Mouse (Mus musculus) spleen, postnatal 36 days (tissue): Measurements from ENCODE around the gene Qk.
A peak's percentile ranks its signal among the peaks of the same experiment; 100 is the strongest.

Experiments
- DNase-seq, 2 experiments: peaks; one replicate each; pipeline ENCODE4 v3.0.0; 2022; ENCODE audit warnings: low spot score in 2 of 2, mixed read lengths in 1 of 2

Qk gene

GRCm38 (mm10) chr17:10319685-10320455 lies at the start of gene Qk:
TSS of gene Qk (minus strand) at chr17:10319854.
- DNase-seq, result peak; percentile 92 to 94

DNA sequence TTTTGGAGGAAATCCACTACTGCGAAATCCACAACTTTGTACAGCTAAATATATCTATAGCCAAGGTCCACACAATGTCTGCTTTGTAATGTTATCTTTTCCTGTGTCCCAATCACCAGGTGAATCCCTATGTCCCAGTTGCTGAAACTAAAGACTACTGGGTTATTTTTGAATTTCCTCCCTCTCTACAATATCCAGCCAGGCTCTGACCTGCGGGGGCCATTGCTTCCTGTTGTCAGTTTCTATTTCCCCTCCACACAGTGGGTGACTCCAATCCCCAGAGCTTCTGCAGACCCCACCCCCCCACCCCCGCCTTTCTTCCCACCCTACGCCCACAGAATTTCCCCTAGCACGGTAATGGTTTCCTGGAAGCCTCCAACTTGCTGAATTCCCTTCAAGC lies 47.4 kb upstream of the Qk start:
- no peak for DNase-seq

- DNase-seq, result no peak
These were observed 46.9 kb upstream of the Qk start for GRCm38 (mm10) chr17:10366577-10366976.

DNA sequence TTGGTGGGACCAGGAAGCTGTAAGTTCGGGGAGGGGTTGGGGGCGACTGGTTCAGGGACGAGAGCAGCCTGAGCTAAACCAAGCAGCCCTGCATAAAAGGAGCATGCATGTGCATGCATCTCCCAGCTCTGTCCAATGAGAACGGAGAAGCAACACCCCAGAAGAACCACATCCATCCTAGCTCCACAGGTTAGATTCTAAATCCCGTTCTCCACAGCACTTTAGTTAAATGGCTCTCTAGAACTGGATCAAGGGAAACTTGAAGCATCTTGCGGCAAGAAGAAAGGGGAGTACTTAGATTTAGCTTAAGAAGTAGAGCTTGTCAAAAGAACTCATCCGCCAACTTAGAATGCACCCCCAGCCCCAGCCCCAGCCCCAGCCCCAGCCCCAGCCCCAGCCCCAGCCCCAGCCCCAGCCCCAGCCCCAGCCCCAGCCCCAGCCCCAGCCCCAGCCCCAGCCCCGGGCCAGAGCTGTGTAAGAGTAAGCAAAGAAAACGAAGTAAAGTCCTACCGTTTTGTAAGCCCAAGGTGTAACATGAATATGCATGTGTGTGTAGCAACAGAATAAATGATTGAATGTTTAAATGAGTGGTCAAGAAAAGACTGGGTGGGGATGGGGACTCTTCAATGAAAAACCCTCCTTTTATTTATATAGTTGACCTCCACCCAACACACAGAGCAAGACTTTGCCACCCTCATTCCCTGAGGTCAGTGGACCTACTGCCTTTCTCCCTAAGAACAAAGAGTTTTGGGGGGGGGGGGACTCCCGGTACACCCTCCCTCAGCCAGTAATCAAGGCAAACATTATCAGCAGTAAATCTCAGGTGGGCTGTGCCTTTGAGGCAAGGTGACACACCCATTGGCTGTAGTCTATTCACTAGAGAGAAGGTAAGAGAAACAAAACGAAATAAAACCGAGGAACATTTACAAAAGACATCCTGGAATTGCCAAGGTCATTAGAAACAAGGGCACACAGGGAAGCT lies 46.1 kb upstream of the Qk start:
- no peak for DNase-seq

GRCm38 (mm10) chr17:10363151-10363550 lies 43.5 kb upstream of the Qk start:
- no peak for DNase-seq

DNA sequence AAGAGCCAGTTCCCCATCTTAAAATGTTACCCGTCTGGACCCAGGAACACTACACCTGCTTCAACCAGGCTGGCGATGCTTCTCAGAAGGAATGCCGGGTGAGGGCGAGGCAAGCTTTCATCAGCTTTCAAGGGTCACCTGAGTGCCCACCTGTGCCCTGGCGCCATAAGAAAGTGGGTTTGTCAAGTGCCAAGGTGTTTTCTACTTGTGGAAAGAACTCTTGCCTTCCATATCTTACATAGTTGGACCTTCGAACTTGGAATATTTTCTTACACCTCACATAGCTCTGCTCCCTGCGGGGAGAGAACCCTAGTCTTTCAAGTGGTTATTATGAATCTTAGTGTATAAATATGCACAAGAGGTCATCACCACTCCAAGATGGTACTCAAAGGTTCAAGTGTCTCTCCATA lies 42.2 kb upstream of the Qk start:
- no peak for DNase-seq

DNA sequence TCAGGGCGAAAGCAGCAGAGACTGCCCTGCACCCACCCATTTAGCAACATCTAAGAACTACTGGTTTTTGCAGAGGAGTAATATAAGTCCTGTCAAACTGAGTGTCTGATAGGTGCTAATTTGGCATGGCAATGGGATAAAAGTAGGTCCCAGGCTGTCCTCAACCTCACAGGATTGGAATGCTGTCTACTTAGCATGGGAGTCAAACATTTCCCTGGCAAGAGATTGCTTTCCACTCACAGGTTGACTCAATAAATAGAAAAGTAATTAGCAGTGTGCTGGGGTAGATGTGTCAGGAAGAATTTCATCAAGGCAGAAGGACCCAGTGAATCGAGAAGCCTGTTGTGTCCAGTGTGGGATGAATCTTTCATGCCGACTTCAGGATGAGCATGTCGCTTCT lies 41.1 kb upstream of the Qk start:
- DNase-seq, result no peak

DNA sequence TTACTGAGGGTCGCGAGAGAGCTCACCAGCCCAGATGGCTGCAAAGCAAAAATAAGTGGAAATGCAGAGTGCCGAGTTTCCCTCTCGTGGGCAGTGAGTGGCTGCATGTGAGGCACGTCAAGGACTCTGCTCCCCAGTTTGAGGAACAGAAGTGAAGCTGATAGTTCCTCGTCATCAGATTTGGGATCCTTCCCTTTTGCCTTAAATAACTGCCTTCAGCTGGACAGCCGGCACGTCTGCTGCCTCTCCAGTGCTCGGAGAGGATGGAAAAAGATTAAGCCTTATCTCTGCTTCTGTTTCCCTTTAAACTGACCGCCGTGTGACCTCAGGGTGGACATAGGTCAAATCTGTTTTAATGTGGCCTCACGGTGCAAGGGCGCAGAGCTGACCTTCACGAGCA lies 39.8 kb upstream of the Qk start:
- DNase-seq, result peak in 1 of 2 experiments; percentile 8

DNA sequence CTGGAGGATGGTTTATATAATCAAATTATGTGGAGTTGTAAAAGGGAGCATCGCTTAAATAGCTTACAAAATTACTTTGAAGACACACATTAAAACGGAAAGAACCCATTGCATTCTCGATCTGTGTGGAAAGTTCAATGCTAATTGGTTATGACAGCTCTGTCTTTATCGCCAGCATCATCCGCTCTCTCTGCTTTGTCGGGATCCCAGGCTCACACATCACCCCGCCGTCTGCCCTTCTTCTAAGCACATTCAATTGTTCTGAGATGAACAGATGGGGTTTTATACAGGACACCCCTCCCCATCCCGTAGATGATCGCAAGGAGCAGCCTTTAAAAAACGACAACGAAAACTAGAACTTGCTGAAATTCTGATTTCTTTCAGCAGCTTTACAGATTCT lies 37.7 kb upstream of the Qk start:
- no peak for DNase-seq

- no peak for DNase-seq
These were observed 36.6 kb upstream of the Qk start for GRCm38 (mm10) chr17:10356294-10356693.

- DNase-seq, result no peak
These were observed 36.1 kb upstream of the Qk start for GRCm38 (mm10) chr17:10355746-10356145.

- no peak for DNase-seq
These were observed 18.6 kb upstream of the Qk start for GRCm38 (mm10) chr17:10338286-10338685.

DNA sequence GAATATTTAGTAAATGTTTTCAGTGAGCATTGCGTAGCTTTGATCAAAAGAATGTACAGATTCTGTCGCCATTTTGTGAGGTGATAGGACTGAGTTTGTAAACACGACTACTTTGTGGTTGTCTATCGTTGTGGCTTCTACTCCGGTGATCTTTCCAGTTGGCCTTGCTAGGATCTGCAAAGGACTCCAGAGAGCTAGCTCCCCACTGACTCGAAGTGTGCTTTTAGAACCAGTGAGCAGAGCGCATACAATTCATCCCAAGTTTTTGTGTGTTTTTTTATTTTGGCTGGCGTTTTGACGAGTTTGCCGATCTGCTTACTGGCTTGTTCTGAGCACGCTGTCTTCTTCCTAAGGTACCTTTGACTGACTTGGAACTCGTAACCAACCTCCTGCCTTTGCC lies 16.9 kb upstream of the Qk start:
- DNase-seq, result no peak

- no peak for DNase-seq
These were observed 16.3 kb upstream of the Qk start for GRCm38 (mm10) chr17:10335809-10336499.

DNA sequence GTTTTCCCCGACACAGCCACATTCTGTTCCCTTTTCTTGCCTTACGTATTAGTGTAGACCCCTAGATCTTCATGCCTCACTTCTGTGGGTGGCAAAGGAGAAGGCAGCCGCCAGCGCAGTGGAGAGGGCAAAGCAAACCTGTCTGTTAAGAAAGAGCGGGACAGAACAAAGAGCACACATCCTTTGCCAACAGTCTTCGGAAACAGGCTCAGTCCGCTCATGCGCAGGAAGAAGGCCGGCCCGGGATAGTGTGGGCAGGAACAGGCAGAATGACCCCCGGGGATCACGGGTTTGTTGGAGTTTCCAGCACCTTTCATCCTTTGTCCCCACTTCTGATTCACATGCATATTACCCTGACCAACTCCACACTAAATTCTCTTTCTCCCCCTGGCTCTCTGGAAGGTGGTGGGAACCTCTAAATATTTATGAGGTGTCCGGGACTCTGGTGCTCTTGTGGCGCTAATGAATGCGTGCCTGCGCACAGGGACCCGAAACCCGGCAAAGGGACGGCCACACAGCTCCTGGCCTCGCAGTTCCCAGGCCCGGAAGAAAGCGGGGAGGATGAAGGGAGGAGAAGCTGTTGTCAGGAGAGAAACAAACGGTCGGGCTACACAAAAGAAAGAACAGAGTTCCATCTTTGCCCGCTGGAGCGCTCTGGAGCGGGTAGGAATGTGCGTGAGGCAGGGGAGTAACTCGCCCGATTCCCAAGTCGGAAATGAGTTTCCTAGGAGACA lies 15.5 kb upstream of the Qk start:
- DNase-seq, result no peak

DNA sequence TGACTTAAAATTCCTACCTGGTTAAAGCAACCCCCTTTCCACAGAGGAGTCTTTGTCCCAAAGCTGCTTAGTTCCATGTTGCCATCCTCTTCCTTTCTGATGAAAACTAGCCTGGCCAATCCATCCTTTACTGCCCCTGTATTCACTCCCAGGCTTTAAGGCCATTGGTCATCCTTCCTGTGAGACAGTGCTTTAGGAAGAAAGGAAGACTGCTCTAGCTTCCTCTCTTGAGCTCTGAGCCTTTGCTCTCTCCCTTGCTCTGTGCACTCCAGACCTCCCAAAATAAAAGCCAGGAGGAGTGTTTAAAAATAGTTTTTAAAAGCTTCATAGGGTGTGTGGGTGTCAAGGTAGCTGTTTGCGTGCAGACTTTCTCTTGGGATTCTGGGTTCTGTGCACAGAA lies 14.8 kb upstream of the Qk start:
- no peak for DNase-seq

- DNase-seq, result no peak
These were observed 13.7 kb upstream of the Qk start for GRCm38 (mm10) chr17:10333321-10333720.

DNA sequence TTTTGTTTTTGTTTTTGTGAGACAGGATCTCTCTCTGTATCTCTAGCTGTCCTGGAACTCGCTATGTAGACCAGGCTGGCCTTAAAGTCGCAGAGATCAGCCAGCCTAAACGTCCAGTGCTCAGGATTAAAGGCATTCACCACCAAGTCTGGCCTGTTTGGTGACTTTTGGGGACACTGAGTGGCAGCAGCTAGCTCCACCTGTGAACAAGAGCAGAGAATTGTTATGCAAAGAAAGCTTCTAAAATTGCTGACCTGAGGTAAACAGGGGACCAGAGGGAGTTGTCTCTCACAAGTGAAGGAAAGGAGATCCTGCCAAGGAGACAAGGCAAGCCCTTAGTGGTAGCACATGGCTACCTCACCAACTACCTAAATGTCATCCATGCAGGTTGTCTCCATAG lies 12.5 kb upstream of the Qk start:
- no peak for DNase-seq

- DNase-seq, result no peak
These were observed 9.8 kb upstream of the Qk start for GRCm38 (mm10) chr17:10329461-10329860.

DNA sequence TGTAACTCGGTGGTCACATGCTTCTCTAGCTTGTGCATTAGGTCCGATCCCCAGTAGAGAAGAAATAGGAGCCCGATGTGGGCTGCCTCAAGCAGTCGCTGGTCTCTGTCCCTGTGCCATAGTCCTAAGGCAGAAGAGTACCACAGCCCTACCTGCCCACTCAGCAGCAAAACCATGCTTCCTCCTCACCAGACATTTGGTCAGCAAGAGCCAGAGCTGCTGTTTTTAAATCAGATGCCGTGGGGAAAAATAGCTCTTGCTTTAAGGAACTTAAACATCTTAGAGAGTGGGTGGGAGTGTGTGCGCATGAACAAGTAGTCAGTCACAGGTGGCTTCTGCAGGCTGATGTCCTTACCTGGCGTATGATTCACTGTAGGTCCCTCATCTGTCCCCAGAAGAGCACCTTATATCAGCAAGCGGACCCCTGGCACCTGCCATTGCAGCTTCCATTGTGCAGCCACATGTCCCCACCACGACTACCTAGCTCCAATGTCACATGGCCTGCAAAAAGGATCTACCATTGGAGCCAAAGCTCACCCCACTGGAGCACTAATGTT lies 9.0 kb upstream of the Qk start:
- DNase-seq, result no peak

DNA sequence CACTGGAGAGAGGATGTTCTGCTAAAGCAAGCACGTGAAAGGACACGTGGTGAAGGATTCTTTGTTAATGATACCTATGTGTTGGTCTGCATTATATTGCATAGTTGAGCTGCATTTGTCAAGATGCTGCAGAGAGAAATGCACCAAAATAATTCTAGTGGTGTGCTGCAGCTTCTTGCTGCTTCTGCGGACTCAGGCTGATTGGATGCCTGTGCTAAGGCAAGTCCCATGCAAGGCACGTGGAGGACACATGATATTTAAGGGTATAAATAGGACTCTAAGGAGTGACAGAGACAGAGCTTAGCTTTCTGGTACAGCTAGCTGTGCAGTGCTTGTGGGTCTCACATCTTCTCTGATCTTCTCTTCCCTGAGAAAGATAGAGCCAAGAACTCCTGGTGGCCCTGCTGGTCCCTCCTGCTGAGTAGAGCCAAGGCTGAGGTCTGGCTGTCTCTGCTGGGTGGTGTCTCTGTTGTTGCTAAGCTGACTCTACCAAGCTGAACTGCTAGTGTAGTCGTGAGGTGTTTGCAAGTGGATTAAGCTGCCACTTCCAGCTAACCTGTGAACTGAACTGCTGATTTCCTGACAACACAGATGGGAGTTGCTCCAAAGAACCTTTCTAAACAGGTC lies 8.0 kb upstream of the Qk start:
- DNase-seq, result no peak
